Mouse (Mus musculus) urinary bladder, postnatal 14 days (tissue): ENCODE results near the gene Col23a1.
"Not testable (repeated sequence)": the region's sequence is repeated elsewhere in the genome, so short reads cannot be mapped to it uniquely, and the experiment has no call there.

Experiments used
- DNase-seq: peaks from one replicate; pipeline ENCODE4 v3.0.0; 2021; ENCODE audit warnings: low spot score

The Col23a1 gene

DNA sequence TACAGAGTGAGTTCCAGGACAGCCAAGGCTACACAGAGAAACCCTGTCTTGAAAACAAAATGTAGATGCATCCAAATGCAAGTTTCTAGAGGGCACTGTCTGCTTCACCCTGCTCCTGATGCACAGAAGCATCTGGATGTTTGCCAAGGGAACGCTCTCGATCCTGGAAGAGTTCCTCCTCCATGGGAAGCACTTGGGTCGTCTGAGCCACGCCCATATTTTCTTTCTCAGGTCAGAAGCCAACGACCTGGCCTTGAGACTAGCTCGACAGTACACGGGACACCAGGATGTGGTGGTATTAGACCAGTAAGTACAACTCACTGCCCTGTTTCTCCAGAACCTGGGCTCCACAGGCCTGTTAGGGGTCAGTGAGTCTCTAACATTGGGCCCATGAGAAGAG, 301.4 kb downstream of the Col23a1 start:
- no peak for DNase-seq

DNA sequence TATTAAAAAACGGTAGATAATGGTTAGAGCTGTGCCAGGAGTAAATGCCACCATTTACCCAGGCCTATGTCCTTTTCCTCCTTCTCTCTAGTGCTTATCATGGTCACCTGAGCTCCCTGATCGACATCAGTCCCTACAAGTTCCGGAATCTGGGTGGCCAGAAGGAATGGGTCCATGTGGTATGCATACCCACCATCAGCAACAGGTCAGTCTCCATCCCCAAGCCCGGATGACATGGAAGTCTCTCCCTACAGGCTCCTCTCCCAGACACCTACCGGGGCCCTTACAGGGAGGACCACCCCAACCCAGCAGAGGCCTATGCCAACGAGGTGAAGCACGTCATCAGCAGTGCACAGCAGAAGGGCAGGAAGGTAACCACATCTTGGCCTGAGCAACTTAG, 302.2 kb downstream of the Col23a1 start:
- no peak for DNase-seq

DNA sequence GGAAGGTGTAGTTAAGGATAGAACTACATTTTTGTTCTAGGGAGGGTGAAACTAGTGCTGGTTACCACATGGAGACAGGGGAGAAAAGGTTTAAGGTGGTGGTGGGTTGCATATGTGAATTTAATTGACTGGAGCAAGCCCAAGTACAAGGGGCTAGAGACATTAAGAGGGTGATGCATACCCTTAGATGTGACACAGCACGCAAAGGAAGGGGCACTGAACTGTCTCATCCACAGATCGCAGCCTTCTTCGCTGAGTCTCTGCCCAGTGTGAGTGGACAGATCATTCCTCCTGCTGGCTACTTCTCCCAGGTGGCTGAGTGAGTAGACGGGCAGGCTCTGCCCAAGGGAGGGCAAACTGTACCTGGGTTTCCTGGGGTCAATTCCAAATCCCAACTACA, 303.6 kb downstream of the Col23a1 start:
- no peak for DNase-seq

DNA sequence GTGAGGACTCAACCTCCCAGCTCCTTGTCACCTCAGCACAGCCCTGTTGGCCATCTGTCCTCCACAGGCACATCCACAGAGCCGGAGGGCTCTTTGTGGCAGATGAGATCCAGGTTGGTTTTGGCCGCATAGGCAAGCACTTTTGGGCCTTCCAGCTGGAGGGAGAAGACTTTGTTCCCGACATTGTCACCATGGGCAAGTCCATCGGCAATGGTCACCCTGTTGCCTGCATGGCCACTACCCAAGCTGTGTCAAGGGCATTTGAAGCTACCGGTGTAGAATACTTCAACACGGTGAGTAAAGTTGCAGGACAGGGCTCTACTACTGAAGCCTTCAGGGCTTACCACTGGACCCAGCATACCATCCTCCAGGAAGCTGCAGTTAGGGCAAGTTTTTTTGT, 304.1 kb downstream of the Col23a1 start:
- no peak for DNase-seq

DNA sequence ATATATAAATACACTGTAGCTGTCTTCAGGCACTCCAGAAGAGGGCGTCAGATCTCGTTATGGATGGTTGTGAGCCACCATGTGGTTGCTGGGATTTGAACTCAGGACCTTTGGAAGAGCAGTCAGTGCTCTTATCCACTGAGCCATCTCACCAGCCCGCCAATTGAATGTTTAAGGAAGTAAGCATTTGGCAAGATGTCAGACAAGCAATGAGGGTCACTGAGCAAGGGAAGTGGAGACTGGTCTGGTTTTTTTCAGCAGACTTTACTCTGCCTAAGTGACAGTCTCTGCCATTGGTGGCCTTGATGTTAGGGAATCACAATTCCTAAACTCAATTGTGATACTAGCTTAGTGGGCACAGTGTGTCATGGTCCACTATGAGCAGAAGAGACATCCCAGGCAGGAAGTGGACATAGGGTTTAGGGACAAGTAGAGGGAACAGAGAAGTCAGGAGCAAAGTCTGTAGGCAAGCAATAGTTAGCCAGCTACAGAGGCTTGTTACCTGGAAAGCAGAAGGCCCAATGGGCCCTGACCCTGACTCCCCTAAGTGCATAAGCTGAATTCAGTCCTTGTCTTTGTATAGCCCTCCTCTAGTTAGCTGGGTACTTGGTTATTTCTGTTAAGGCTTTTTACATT, 305.1 kb downstream of the Col23a1 start:
- no peak for DNase-seq

DNA sequence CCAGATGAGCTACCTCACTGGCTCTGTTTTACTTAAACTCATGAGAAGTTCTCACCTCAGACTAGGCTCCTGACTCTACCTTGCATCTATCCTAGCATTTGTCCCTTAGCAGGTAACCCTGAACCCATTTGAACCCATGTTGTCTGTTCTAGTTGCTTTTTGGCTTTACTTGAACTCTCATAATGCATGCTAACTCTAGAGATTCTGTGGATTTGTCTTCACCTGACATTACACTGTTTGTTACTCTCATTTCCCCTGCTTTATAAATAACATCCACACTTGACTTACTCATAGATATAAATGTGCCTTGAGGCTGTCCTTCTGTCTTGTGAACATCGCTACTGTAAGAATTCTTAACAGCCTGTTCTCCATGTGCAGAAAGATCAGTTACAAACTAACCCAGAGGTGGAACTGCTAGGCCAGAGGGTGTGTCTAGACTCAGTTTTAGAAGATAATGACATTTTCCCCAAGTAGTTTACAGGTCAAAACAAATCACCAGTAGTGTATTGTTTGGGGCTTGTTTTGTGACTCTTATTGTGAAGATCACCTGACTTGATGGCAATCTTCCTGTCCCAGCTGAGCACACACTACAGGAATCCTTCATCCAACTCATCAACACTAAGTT, 305.9 kb downstream of the Col23a1 start:
- no peak for DNase-seq

DNA sequence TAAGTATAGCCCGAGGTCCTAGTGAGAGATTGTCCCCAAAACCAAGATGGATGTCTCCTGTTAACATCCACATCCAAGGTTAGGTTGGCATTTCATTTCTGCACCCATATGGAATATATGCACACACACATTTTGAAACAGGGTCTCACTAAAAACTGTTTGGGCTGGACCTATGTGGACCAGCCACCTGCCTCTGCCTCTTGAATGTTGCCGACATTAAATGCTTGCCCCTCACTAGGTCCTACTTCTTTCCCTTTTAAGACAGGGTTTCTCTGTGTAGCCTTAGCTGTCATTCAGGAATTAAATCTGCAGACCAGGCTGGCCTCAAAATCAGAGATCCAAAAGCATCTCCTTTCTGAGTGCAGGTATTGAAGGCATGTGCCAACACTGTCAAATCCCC, 307.8 kb downstream of the Col23a1 start:
- no peak for DNase-seq

DNA sequence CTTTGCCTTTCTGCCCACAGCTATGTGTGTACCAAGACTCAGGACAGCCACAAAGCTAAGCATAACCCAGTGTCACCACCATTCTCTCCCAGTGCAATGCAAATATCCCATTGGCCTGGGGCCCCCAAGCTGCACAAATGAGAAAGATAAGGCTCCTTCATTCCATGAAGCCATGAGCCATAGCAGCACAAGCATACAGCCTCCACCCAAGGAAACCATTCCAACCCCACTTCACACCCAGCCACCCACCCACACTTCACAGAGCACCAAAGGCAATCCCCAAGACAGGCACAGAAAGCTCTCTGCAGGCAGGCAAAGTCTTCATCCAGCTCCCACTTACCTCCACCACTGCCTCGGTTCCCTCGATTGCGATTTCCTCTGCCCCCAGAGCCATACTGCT, 312.5 kb downstream of the Col23a1 start:
- no peak for DNase-seq

DNA sequence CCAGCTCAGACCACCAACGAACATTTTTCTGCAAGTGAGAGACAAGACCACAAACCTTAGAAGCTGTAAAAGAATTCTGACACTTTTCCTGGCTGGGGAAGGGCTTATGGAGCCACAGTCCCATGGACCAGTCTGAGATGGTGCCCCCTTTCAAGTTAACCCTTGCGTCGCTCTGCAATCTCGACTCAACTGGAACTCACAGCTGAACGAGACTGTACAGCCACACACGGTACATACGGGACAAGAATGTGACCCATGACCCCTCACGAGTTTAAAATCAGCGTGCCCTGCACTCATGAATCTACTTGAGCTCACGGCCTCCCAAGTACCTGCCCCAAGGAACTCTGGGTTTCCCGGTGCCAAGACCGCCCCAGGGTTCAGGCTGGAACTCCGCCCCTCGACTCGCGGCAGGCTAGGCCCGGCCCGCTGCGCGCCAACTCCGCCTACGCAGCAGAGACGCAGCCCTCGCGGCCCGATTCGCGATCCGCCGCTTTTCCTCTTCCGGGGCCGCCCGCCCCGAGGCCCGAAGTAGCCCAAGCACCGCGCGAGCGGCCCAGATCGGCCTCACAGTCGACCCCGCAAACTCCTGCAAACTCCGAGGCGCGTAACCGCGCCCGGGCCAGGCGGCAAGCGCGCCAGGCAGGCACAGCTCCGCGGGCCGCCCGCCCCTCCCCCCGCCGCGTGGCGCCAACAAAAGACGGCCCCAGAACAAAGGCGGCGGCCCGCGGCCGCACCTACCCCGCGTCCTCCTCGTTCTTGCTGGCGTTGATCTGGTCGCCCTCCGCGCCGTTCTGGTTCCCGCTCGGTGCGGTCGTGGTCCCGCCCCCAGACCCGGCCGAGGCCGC, 316.1 kb downstream of the Col23a1 start:
- DNase-seq: peak; percentile 93

DNA sequence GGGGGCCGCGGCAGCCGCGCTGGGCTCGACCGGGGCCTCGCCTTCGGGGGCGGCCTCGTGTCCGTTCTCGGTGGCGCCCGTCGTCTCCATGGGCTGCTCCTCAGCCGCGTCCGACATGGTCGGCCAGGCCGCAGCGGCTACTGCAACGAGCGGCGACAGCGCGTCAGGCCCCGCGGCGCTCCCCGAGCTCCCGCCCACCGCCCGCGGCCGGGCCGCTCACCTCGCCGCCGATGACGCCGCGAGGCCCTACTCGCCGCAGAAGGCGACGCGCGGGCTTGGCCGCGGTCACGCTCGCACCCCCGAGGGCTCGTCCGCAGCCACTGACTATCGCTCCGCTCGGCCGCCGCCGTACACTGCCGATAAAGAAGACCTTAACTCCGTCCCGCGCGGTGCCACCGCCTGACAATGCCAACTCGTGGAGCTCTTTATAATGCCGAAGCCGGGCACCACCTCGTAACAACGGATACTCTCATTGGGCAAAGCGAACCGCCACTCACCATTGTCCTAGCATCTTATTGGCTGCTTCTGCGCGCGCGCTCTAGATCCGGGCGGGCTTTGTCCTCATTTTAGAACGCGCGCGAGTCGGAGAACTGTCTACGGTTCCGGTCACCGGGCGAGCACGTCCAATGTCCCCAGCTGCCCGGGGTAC, 316.9 kb downstream of the Col23a1 start, which contains the start of gene Hnrnpab:
Gene Hnrnpab, minus strand, starts transcription at position 401 of the 649 bp plus-strand sequence.
- DNase-seq: peak; percentile 97

DNA sequence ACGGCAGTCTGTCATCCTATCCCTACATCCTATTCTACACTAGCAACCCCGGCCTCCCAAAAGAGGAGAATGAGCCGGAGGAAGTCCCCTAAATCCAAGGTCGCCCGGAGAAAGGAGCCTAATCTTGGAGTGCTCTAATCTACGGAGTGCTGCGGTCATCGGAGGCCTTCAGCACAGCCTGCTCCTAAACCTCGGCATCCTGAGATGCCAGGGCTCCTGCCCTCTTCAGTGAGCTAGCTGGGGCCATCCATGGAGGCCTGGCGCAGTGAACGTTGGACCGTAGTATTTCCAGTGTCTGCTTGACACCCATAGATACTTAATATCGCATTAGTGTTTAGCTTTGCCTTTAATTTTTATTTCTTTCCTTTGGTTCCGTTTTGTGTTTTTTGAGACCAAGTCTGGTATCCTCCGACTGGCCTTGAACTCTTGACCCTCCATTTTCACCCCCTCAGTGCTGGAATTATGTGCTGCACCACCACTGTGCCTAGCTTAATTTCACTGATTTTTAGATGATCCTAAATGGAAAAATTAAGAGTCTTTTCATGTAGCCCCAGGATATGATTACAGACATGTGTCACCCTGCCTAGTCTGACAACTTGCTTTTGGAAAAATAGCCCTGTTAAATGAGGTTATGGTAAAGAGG, 317.5 kb downstream of the Col23a1 start:
- DNase-seq: no peak

DNA sequence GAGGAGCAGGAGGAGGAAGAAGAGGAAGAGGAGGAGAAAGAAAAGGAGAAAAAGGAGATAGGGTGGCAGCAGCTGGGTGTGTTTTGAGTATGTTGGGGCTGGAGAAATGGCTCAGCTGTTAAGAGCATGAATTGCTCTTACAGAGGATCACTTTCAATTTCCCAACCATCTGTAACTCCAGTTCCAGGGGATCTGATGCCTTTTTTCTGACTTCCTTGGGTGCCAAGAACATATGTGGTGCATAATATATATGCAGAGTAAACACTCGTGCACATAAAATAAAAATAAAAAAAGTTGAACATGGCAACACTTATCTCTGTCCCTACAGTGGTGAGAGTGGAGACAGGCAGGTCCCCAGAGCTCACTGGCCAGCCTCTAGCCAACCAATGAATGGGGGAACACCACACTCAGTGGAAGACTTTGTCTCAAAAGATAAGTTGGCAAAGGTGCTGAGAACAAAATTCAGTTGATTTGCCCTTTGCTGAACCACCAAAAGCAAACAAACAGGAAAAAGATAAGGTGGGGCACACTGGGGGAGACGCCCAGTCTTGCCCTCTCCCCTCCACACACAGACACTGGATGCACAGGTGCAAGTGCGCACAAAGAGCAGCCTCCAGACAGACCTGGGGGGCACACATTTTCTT, 319.7 kb downstream of the Col23a1 start:
- no peak for DNase-seq

DNA sequence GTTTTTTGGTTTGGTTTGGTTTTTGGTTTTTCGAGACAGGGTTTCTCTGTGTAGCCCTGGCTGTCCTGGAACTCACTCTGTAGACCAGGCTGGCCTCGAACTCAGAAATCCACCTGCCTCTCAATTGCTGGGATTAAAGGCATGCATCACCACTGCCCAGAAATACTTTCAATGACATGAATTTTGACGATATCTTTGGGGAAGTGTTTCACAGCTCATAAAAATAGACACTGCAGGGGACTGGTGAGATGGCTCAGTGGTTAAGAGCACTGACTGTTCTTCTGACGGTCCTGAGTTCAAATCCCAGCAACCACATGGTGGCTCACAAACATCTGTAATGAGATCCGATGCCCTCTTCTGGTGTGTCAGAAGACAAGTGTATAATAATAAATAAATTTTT, 320.2 kb downstream of the Col23a1 start:
- DNase-seq: not testable (repeated sequence)

DNA sequence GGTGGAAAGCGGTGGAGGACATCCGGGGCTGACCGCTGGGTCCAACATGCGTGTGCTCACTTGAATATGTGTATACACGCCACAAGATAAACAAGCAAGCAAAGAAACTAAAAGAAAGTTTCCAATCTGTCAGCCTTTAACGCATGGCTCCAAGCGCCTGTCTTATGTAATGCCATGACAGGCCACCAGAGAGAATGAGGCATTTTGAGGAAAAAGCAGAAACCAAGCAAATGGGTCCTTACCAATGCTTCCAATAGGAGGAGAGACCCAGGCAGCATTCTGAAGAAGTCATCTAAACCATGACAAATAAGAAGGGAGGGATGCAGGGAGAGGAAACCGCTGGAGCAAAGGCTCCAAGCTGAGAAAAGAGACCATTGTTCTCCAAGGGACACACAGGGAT, 324.5 kb downstream of the Col23a1 start:
- DNase-seq: no peak

DNA sequence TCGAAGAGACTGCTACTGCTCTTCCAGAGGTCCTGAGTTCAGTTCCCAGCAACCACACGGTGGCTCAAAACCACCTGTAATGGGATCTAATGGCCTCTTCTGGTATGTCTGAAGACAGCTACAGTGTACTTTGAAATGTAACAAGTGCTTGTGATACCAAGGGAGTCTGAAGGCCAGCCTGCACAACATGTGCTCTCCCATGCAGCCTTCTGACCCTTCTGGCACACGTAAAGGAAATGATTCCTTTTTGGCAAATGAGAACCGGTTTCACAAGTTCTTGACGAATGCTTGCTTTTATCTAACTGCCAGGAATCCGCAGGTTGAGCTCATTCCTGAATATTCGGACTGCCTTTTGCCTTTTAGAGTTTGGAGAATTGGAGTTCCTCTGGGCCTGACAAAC, 325.4 kb downstream of the Col23a1 start:
- DNase-seq: peak; percentile 34

DNA sequence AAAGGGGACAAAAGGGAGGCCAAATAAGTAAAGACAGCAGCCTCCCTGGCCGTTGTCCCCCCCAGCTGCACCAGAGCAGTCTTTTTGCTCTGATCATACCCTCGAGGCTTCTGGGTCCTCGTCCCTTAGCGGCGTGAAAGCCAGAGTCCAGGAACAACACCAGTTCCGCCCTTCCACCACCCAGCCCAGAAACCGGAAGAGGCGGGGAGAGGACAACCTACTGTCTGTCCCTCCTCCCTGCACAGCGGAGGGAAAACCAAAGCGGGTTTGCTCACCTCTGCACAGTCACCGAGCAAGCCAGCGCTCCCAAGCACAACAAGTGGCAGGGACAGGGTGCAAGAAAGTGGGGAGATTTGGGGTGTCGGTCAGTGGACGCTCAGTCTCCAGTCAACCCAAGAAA, 325.9 kb downstream of the Col23a1 start:
- DNase-seq: peak; percentile 83

DNA sequence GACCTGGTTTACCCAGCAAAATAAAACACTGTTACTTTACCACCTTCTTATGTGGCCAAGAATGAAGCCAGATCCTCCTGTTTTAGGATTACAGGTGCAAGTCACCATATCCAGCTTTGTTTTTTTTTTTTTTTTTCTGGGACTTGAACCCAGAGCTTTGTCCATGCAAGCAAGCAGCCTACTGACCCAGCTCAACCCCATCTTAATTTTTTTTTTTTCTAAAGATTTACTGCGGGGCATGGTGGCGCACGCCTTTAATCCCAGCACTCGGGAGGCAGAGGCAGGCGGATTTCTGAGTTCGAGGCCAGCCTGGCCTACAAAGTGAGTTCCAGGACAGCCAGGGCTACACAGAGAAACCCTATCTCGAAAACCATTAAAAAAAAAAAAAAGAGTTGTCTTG, 326.4 kb downstream of the Col23a1 start:
- DNase-seq: not testable (repeated sequence)

DNA sequence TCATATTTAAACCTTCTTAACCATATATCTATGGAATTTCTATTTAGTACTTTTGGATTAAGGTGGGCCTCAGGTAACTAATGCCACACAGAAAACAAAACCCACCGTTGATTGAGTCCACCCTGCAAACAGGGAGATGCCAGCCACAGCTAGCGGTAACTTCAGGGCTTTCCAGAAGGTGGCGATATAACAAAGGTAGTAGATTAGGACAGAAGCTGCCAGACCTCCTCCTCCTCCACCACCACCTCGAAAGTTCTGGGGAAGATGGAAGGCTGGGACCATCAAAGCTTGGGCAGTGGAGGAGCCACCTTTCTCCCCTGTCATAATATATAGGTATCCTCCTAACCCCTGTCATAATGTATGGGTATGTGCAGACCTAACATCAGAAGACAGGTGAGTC, 328.0 kb downstream of the Col23a1 start:
- DNase-seq: peak; percentile 78

DNA sequence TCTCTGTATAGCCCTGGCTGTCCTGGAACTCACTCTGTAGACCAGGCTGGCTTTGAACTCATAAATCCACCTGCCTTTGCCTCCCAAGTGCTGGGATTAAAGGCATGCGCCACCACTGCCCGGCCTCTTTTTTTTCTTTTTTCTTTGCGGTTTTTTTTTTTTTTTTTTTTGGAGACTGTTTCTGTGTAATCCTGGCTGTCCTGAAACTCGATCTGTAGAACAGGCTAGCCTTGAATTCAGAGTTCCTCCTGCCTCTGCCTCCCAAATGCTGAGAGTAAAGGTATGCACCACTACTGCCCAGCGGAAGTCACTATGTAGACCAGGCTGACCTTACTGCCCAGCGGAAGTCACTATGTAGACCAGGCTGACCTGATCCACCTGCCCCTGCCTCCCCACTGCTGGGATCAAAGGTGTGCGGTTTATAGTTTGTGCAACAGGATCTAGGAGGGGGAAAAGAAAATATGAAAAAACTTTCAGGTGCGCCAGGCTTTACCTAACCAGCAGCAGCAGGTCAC, 329.2 kb downstream of the Col23a1 start:
- DNase-seq: no peak

DNA sequence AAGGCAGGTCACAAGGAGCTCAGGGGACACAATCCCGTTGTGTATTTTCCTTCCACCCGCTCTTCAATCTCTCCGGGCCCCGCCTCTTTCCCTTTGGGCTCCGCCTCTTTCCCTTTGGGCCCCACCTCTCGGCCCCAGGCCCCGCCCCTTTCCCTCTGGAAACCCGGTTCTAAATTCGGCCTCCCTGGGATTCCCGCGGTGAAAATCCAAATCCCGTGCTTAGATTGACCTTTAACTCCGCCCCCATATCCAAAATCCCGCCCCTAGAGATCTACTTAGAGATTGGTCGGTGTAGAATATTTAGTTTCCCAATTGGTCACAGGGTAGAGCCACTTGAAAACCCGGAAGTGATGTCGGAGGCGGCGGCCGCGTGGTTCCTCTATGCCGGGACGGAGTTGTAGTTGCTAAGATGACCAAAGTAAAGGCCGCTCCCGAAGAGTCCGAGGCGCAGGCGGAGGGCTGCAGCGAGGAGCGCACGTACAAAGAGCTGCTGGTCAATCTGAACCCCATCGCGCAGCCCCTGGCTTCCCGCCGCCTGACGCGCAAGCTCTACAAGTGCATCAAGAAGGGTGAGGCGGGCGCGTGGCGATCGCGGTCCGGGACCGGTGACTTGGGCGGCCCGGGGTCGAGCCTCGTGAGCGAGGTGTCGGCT, 329.8 kb downstream of the Col23a1 start, which contains the start of gene Nhp2:
Gene Nhp2, plus strand, starts transcription at position 327 of the 652 bp plus-strand sequence.
- DNase-seq: peak; percentile 96

DNA sequence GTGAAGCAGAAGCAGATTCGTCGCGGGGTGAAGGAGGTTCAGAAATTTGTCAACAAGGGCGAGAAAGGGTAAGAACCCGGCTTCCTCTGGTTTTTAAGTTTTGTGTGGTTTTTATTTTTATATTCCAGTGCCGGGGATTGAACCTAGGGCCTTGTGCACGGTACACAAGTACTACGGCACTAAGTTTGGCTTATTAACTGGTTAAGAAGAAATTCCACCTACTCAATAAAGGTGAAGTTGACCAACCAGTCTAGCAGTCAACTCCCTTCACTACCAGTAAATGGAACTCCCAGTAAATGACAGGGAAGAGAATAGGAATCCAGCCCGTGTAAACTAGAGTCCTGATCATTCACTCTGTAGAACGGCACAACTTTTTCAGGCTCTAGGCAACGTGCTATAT, 330.4 kb downstream of the Col23a1 start:
- no peak for DNase-seq
